Mouse (Mus musculus): ENCODE data around the gene Gpr137b.
A peak's percentile ranks its signal among the peaks of the same experiment; 100 is the strongest.

DNA sequence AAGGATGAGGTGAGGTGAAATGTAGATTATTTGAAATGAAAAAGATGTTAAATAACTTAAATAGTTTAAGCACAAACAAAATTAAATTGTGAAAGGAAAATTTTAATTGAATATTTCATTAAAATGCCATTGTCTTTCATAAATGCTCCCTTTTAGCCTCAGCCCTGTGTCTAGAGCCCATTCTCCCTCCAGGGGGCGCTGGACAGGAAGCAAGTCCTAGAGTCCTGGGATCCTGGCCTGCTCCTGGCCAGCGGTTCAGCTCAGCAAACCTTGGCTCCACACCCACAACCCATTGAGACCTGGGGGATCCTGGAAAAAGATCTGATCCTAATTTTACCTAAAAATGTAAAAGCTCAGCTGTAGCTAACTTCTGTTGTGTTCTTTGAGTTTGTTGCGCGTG lies 44.5 kb downstream of the Gpr137b start:
- TF ChIP-seq CTCF (IDR thresholded peaks at IDR 0.05; ENCODE audit: low read depth), result peak; percentile 42; the same call in 1 of the 2 replicates
- no peak for TF ChIP-seq EP300 (IDR thresholded peaks at IDR 0.05; ENCODE audit: low read depth)
